Comparison of ENCODE assay signal across 17 mouse cellular contexts in the genomic region with DNA sequence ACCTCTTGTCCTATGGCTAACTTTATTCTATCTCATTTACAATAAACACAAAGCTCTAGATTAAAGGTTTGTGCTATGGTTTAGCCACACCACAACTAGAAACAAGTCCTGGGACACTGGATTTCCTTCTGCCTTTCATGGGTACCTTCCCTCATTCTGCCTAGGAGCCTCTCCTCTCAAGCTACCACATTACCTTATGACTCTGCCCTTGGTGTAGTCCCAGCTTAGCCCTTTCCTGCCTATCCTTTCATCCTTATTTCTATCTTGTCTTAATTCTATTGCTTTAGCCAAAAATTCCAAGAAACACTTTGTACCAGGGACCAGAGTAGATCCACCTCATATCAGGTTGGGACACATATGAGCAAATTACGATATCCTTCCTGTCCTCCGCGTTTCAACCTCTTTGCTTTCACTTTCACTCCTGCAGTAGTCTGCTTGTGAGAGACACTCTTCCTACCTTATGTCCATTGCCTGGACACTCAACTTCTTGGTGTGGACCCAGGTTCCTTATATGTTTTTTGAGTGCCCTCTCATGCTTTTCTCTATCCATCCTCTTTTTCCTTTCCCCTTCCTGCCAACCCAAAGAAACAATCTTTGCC.
A peak's percentile ranks its signal among the peaks of the same experiment; 100 is the strongest.
DNase-seq lines count a peak whose midpoint lies in the region; ATAC-seq and TF ChIP-seq lines count a peak whose summit lies in the region.
"Had no signal": no experiment of that assay in that cellular context is flagged by ENCODE, and none has a peak within 500 bp of the region (broad histone marks: within the 10 kb centered on the region; RNA-seq: fewer than 3 reads in every experiment).

No protein-coding gene starts in this region.

- H3K79me3 ChIP-seq in C2C12 (ENCODE audit: low read depth), result no peaks in the 10 kb centered on the region

- no peaks in the 10 kb centered on the region for H3K4me1 ChIP-seq in G1E (ENCODE audit: insufficient read depth, low read depth, low read length)
- no peaks in the 10 kb centered on the region for H3K4me1 ChIP-seq in forebrain, embryonic 13.5 days
- H3K4me1 ChIP-seq: hindbrain, embryonic 12.5 days; intestine, embryonic 15.5 days; kidney, embryonic 15.5 days; midbrain, embryonic 13.5 days had no signal

- H3K4me3 ChIP-seq in C2C12 (ENCODE audit: insufficient read depth, poor library complexity, severe bottlenecking), result peak overlapping the region; percentile 12
- peak overlapping the region; percentile 48; the same call in 1 of the 2 replicates for H3K4me3 ChIP-seq in G1E (ENCODE audit: low read depth, low read length)
- no peak overlapping the region for H3K4me3 ChIP-seq in forebrain, embryonic 13.5 days
- H3K4me3 ChIP-seq: hindbrain, embryonic 12.5 days; intestine, embryonic 15.5 days; kidney, embryonic 15.5 days; midbrain, embryonic 13.5 days had no signal

- H3K27ac ChIP-seq in forebrain, embryonic 13.5 days, result no peak overlapping the region
- H3K27ac ChIP-seq: hindbrain, embryonic 12.5 days; intestine, embryonic 15.5 days; kidney, embryonic 15.5 days; liver, embryonic 14.5 days; midbrain, embryonic 13.5 days had no signal

- ATAC-seq in G1E (ENCODE audit: extremely low read depth, insufficient number of reproducible peaks, low FRiP score, poor library complexity, severe bottlenecking), result peak; percentile 71
- ATAC-seq in erythroblast, adult 5-6 weeks (replicated peaks; ENCODE audit: low FRiP score, poor library complexity, severe bottlenecking), result 0 out of 2 replicates have a peak, but pooled peaks have one; percentile 30
- peak; percentile 63; the same call in 1 of the 2 replicates for ATAC-seq in megakaryocyte-erythroid progenitor cell, adult 5-6 weeks (replicated peaks; ENCODE audit: low FRiP score, low TSS enrichment, poor library complexity, severe bottlenecking)
- no peak for ATAC-seq in forebrain, embryonic 13.5 days
- ATAC-seq: intestine, embryonic 15.5 days; midbrain, embryonic 13.5 days had no signal

- H3K9ac ChIP-seq in forebrain, embryonic 13.5 days, result no peak overlapping the region
- H3K9ac ChIP-seq: hindbrain, embryonic 12.5 days; intestine, embryonic 15.5 days; kidney, embryonic 15.5 days; liver, embryonic 14.5 days; midbrain, embryonic 13.5 days had no signal

- 92% methylated on average over 3 of the region's 3 CpGs for WGBS in forebrain, embryonic 13.5 days

- H3K4me2 ChIP-seq in forebrain, embryonic 13.5 days, result no peak overlapping the region
- H3K4me2 ChIP-seq: hindbrain, embryonic 12.5 days; intestine, embryonic 15.5 days; kidney, embryonic 15.5 days; midbrain, embryonic 13.5 days had no signal

- no peak for DNase-seq in G1E (ENCODE audit: low spot score)
- no peak for DNase-seq in kidney, postnatal 36 days
- DNase-seq in thymus, postnatal 14 days, result no peak
- DNase-seq: adrenal gland, adult 8-10 months; cerebellum, adult 18-20 months; cerebellum, postnatal 36 days; gastrocnemius, postnatal 14 days; lung, postnatal 10 days had no signal

- no peak for TF ChIP-seq CTCF in C2C12 (IDR thresholded peaks at IDR 0.05; ENCODE audit: control insufficient read depth, insufficient read depth, insufficient read length)
- TF ChIP-seq CTCF in G1E (IDR thresholded peaks at IDR 0.05; ENCODE audit: low read depth, low read length), result no peak

- H3K9me3 ChIP-seq in G1E (replicated peaks), result no peaks in the 10 kb centered on the region
- H3K9me3 ChIP-seq in forebrain, embryonic 13.5 days (replicated peaks), result no peaks in the 10 kb centered on the region
- H3K9me3 ChIP-seq: hindbrain, embryonic 12.5 days; intestine, embryonic 15.5 days; kidney, embryonic 15.5 days; midbrain, embryonic 13.5 days had no signal

- no peak overlapping the region for H3ac ChIP-seq in C2C12 (ENCODE audit: control insufficient read depth, insufficient read length, low read depth)

- H3K36me3 ChIP-seq in C2C12 (ENCODE audit: control insufficient read depth, insufficient read depth) (no peaks in the 10 kb centered on the region), G1E (replicated peaks) (no peaks in the 10 kb centered on the region)
- H3K36me3 ChIP-seq in forebrain, embryonic 13.5 days (ENCODE audit: poor library complexity, severe bottlenecking), result no peaks in the 10 kb centered on the region
- H3K36me3 ChIP-seq: hindbrain, embryonic 12.5 days; intestine, embryonic 15.5 days; kidney, embryonic 15.5 days; midbrain, embryonic 13.5 days had no signal

- H3K27me3 ChIP-seq in C2C12 (ENCODE audit: control insufficient read depth, insufficient read depth, insufficient read length) (no peaks in the 10 kb centered on the region), G1E (ENCODE audit: insufficient read depth, low read length) (no peaks in the 10 kb centered on the region)
- H3K27me3 ChIP-seq in forebrain, embryonic 13.5 days, result no peaks in the 10 kb centered on the region
- H3K27me3 ChIP-seq: hindbrain, embryonic 12.5 days; intestine, embryonic 15.5 days; kidney, embryonic 15.5 days; midbrain, embryonic 13.5 days had no signal

- no peaks in the 10 kb centered on the region for H3K79me2 ChIP-seq in C2C12 (ENCODE audit: control insufficient read depth, insufficient read depth)

TF ChIP-seq in C2C12, 6 proteins besides CTCF, POLR2A, EP300 and RAD21:
- no peak for TF ChIP-seq FOSL1 (IDR thresholded peaks at IDR 0.05; ENCODE audit: insufficient read depth, low read length, poor library complexity, severe bottlenecking)
- no peak for TF ChIP-seq USF1 (IDR thresholded peaks at IDR 0.05; ENCODE audit: low read depth)
- TF ChIP-seq MYOG (IDR thresholded peaks at IDR 0.05; ENCODE audit: control insufficient read depth, extremely low read depth, insufficient read length), result no peak
- no peak for TF ChIP-seq MYOD1 (IDR thresholded peaks at IDR 0.05; ENCODE audit: control insufficient read depth, insufficient read length, low read depth)
- no peak for TF ChIP-seq CEBPB (IDR thresholded peaks at IDR 0.05; ENCODE audit: low read depth)
